Mouse (Mus musculus) CD8-positive naive resting alpha-beta T cell, adult 2 months (primary cell): ENCODE results near the gene Smarca5.

Experiments used
- DNase-seq, 2 experiments: peaks; one replicate each; pipeline ENCODE4 v3.0.0; 2022; ENCODE audit warnings: low read depth in 2 of 2, low spot score in 2 of 2

Gene Smarca5

GRCm38 (mm10) chr8:80669277-80669901 lies 69.9 kb downstream of the Smarca5 start:
- DNase-seq: no peak

GRCm38 (mm10) chr8:80663476-80663875 lies 75.8 kb downstream of the Smarca5 start:
- DNase-seq: no peak

GRCm38 (mm10) chr8:80661055-80661454 lies 78.2 kb downstream of the Smarca5 start:
- DNase-seq: no peak

- no peak for DNase-seq
These were observed 81.7 kb downstream of the Smarca5 start for GRCm38 (mm10) chr8:80657639-80658038.
